Mouse (Mus musculus): ENCODE results near the gene Kcnmb4.

Kcnmb4 gene

DNA sequence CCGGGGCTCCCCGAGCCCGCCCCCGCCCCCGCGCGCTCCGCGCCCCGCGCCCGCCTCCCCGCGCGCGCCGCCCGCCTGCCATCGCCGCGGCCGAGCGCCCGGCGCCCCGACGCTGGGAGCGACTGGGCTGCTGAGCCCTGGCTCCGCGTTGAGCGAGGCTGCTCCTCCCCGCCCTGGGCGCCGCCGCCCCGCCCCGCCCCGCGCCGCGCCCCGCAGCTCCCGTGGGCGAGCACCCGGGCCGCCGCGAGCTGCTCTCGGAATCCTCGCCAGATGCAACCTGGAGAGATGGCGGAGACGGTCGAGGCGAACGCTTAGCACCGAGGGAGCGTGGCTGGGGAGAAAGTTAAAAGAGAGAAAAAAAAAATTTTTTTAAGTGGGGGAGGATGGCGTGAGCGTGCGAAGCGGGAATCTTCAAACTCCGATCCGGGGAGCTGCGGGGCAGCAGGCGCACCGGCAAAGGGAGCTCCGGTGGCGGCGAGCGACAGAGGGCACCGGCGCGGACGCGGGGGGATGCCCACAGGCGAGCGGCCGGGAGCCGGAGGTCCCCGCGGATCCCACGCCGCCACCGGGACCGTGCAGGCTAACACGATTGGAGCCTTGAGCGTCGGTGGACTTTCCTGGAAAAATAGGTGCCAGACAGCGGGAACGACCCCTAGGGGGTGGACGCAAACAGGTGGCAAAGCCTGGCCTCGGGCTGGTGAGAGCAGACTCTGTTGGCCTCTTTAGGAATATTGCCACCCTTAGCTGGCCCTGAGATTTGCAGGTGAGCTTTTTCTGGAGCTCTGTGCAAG lies at the start of gene Kcnmb4:
Gene Kcnmb4 (minus strand): TSS at position 120 of the 791 bp plus-strand sequence.
- no peaks in the 10 kb centered on the region for H3K36me3 ChIP-seq (ENCODE audit: control insufficient read depth, insufficient read depth, low read length, poor library complexity, severe bottlenecking)
- H3K27me3 ChIP-seq (ENCODE audit: control insufficient read depth, insufficient read depth, low read length, poor library complexity, severe bottlenecking) = no peaks in the 10 kb centered on the region
- DNase-seq (ENCODE audit: low read depth, low spot score) = peak; percentile 49

DNA sequence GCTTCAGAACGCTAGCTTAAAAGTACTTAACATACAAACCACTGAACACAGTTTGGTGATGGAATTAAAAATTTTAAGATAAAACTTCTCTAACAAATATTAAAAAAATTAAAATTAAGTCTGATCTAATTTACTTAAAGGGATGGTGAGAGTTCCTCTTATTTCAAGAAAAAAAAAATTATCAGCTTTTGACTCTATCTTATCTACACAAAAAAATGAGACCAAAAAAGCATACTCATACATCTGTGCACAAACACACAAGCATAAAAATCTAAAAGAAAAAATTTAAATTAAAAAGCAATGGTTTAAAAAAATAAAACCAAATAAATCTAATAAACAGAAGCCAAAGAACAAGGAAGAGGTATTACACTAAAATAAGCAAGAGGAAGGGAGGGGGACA lies 45.9 kb upstream of the Kcnmb4 start:
- no peaks in the 10 kb centered on the region for H3K27me3 ChIP-seq (ENCODE audit: control insufficient read depth, insufficient read depth, low read length, poor library complexity, severe bottlenecking)
- H3K36me3 ChIP-seq (ENCODE audit: control insufficient read depth, insufficient read depth, low read length, poor library complexity, severe bottlenecking) = no peaks in the 10 kb centered on the region; the same call in 1 of the 2 replicates
- no peak for DNase-seq (ENCODE audit: low read depth, low spot score)

DNA sequence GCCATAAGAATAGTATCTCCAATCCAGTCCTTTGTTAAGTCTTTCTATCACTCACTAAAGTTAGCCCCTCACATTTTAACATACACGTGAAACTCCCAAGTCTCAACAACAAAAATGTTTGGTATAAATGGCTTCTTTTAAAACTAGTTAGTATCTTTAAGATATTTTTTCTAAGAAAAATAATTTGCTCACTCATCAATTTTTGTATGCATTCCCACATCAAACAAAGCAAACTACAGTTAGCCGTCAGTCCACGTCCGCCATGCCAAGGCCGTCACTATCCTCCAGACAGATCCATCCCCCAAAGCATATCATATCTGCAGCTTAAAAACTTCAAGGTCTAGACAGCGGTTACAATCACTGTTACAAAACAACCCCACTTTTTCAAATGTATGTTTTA lies 41.9 kb upstream of the Kcnmb4 start:
- no peaks in the 10 kb centered on the region for H3K27me3 ChIP-seq (ENCODE audit: control insufficient read depth, insufficient read depth, low read length, poor library complexity, severe bottlenecking)
- H3K36me3 ChIP-seq (ENCODE audit: control insufficient read depth, insufficient read depth, low read length, poor library complexity, severe bottlenecking) = no peaks in the 10 kb centered on the region; the same call in 1 of the 2 replicates
- DNase-seq (ENCODE audit: low read depth, low spot score) = no peak

DNA sequence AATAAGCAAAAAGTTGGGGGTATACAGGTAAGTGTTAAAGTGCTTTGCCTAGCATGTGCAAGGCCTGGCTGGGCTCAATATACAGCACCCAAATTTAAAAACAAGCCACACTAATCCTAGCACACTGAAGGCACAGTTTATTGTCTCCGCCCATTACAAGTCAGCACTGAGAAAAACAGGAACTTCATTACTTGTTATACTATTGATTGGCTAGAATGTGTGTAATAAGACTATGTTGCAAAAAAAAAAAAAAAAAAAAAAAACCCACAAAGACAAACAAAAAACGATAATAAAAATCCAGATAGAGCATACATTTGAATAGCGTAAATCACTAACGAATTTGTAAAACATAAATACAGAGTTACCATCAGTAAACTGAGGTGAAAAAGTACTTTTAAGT lies 41.5 kb upstream of the Kcnmb4 start:
- no peaks in the 10 kb centered on the region for H3K27me3 ChIP-seq (ENCODE audit: control insufficient read depth, insufficient read depth, low read length, poor library complexity, severe bottlenecking)
- H3K36me3 ChIP-seq (ENCODE audit: control insufficient read depth, insufficient read depth, low read length, poor library complexity, severe bottlenecking) = no peaks in the 10 kb centered on the region; the same call in 1 of the 2 replicates
- no peak for DNase-seq (ENCODE audit: low read depth, low spot score)

DNA sequence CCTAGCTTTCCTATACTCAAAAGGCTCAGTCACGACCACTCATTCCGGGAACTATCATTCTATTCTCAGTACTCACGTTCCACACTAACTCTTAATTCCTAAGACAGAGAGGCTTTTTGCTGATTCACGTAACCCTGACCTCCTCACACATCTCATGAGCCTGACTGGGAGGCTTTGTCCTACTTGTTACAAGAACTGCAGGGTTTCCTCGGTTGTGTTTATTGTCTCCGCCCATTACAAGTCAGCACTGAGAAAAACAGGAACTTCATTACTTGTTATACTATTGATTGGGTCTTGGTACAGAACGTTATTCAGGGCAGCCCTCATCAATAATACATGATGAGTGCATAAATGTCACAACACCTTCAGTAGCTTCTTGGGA lies 39.6 kb upstream of the Kcnmb4 start:
- H3K27me3 ChIP-seq (ENCODE audit: control insufficient read depth, insufficient read depth, low read length, poor library complexity, severe bottlenecking) = no peaks in the 10 kb centered on the region
- no peak for DNase-seq (ENCODE audit: low read depth, low spot score)
- no peaks in the 10 kb centered on the region for H3K36me3 ChIP-seq (ENCODE audit: control insufficient read depth, insufficient read depth, low read length, poor library complexity, severe bottlenecking)

DNA sequence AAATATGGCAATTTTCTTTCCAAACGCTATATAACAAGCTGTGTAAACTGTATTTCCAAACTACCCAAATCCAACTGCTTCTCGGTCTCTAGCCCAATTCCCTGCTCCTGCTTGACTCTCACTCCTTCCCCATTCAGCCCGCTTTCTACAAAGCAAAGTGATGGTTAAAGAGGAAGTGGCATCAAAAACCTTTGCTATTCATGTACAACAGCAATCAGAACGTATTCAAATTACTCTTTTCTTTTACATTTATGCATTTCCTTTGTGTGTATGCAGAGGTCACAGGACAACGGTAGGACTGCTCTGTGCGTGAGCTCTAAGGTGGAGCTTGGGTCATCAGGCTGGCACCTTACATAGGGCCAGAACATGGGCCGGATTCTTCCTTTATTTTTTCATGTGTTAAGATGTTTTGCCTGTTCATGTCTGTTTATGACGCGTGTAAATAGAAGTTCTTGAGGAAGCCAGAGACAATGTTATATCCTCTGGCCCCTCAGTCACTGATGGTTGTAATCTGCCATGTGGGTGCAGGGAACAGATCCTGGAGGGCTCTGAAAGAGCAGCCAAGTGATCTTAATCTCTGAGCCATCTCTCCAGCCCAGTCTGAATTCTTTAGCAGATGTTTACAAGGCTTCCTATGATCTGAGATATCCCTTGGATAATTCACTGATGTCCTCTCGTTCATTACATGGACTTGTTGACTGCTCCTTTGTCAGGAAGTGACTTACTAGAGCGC lies 39.0 kb upstream of the Kcnmb4 start:
- DNase-seq (ENCODE audit: low read depth, low spot score) = peak; percentile 27
- H3K27me3 ChIP-seq (ENCODE audit: control insufficient read depth, insufficient read depth, low read length, poor library complexity, severe bottlenecking) = no peaks in the 10 kb centered on the region
- no peaks in the 10 kb centered on the region for H3K36me3 ChIP-seq (ENCODE audit: control insufficient read depth, insufficient read depth, low read length, poor library complexity, severe bottlenecking)

DNA sequence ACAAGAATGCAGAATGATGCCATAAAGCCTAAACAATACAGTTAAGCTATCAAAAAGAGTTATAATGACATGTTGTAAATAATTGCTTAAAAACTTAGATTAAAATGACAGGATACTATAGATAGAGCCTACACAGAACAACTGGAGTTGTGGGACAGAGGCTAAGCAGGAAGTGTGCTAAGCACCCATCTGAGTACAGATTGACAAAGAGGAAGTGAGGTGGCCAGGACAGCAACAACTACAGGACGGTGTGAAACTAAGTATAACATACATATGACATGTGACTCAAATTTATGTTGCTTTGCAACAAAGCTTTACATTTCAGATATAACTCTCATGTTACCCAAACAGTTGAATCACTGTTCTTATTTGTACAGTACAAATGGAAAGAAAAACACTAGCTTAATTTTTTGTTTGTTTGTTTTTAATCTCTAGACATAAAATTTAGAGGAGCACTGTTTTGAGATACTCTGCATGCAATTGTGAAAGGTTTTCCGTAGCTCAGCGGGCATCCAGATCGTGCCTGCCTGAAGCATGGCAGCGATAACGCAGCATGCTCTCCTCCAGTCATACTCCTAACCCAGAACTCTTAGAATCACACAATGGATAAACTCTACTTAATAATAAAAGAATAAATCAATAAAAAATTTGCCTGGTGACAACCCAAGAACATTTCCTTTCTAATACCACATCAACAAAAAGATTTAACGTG lies 31.8 kb upstream of the Kcnmb4 start:
- peak; percentile 70 for DNase-seq (ENCODE audit: low read depth, low spot score)
- H3K36me3 ChIP-seq (ENCODE audit: control insufficient read depth, insufficient read depth, low read length, poor library complexity, severe bottlenecking) = no peaks in the 10 kb centered on the region
- no peaks in the 10 kb centered on the region for H3K27me3 ChIP-seq (ENCODE audit: control insufficient read depth, insufficient read depth, low read length, poor library complexity, severe bottlenecking)

DNA sequence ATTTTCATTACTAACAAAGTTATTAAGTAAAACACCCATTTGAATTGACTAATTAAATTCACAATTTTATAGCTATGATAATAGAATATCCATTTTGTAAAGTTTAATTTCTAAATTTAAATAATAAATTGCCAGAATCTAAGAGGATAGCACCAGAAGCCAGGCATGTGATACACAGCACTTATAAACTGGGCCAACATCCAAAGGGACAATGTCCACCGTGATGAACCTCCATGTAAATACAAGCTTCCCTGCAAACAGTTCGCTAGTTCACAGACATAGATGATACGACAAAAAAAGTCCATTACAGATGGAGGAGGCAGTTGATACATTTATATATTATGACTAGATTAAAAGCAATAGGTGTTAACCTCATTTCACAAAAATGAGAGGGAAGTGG lies 19.1 kb upstream of the Kcnmb4 start:
- DNase-seq (ENCODE audit: low read depth, low spot score) = no peak
- Histone ChIP-seq H3K36me3 (ENCODE audit: control insufficient read depth, insufficient read depth, low read length, poor library complexity, severe bottlenecking) (peaks cover 23% of the 10 kb centered on the region), H3K27me3 (ENCODE audit: control insufficient read depth, insufficient read depth, low read length, poor library complexity, severe bottlenecking) (no peaks in the 10 kb centered on the region)

DNA sequence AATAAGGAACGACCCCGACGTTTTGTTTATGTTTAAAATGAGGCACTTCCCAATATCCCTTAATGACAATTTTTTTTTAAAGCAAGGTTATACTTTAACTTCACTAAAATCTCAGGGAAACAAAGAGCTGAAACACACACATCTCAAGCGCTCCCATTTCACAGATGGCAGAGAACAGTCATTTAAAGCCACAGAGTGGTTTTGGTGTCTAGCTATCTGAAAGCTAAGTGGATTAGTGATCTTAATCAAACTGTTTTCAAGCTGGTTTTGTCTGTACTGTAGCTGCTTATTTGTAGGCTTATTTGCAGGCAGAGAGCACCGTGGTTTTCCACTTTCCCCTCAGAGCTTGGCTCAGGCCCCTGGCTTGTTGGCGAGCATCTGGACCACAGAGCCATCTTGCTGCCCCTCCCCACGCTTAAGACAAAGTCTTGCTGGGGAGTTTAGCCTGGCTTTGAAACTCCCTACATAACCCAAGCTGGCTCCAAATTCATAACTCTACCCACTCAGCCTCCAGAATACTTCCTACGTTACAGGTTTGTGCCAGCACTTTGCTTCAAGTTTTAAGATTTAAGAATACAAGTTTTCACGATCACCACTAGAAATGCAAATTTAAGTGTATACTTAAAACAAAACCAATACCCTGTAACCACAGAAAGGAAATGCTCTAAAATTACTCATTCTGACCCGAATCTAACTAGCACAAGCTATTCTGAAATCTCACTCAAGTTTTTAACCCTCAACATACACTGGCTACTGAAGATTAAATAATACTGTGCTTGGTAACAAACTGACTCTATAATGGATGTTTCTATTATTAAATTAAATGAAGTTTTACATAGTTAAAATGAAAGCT lies 13.4 kb upstream of the Kcnmb4 start:
- peak; percentile 37 for DNase-seq (ENCODE audit: low read depth, low spot score)
- H3K27me3 ChIP-seq (ENCODE audit: control insufficient read depth, insufficient read depth, low read length, poor library complexity, severe bottlenecking) = no peaks in the 10 kb centered on the region
- H3K36me3 ChIP-seq (ENCODE audit: control insufficient read depth, insufficient read depth, low read length, poor library complexity, severe bottlenecking) = peaks cover 8% of the 10 kb centered on the region; the same call in 1 of the 2 replicates

DNA sequence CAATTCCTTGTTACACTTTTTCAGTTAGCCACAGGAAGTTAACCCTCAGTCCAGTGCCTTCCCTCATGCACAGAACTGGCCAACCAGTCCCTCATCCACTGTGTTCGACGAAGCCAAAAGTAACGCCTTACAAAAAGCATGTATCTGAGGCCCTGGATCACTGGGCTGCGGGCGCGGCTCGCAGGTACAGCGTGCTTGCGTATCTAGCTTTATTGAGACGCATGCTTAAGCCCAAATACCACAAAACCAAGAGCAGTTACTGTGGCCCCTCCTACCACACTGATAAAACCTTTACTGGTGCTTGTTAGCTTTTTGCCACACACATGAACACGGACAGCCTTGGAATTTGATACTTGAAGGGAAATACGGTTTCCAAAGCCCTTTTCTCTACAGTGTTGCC lies 8.2 kb upstream of the Kcnmb4 start:
- no peak for DNase-seq (ENCODE audit: low read depth, low spot score)
- Histone ChIP-seq H3K27me3 (ENCODE audit: control insufficient read depth, insufficient read depth, low read length, poor library complexity, severe bottlenecking) (no peaks in the 10 kb centered on the region), H3K36me3 (ENCODE audit: control insufficient read depth, insufficient read depth, low read length, poor library complexity, severe bottlenecking) (0 out of 2 replicates have a peak, but pooled peaks cover 3% of the 10 kb centered on the region)

DNA sequence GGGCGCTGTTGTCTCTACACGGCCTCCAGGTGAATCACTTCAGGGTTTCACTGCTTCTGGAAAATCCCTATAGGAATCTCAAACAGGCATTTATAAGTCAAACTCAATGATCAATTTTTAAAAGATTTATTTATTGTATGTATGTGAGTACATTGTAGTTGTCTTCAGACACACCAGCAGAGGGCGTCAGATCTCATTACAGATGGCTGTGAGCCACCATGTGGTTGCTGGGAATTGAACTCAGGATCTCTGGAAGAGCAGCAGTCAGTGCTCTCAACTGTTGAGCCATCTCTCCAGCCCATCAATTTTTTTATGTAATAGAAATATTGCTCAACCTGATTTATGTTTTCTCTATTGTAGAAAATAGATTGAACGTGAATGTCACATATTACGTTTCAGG lies 7.3 kb upstream of the Kcnmb4 start:
- 0 out of 2 replicates have a peak, but pooled peaks cover 3% of the 10 kb centered on the region for H3K36me3 ChIP-seq (ENCODE audit: control insufficient read depth, insufficient read depth, low read length, poor library complexity, severe bottlenecking)
- H3K27me3 ChIP-seq (ENCODE audit: control insufficient read depth, insufficient read depth, low read length, poor library complexity, severe bottlenecking) = no peaks in the 10 kb centered on the region
- DNase-seq (ENCODE audit: low read depth, low spot score) = no peak

DNA sequence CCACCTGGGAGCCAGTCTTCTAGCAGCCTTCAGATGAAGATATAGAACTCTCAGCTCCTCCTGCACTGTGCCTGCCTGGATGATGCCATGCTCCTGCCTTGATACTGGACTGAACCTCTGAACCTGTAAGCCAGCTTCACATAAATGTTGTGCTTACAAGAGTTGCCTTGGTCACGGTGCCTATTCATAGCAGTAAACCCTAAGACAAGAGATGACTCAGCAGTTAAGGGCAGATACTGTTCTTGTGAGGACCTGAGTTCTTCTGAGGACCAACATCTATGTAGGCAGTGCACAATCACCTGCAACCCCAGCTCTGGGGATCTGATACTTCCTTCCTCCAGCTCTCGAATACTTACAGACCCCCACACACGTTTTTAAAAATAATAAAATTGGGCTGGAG lies 2.9 kb upstream of the Kcnmb4 start:
- no peak for DNase-seq (ENCODE audit: low read depth, low spot score)
- Histone ChIP-seq H3K36me3 (ENCODE audit: control insufficient read depth, insufficient read depth, low read length, poor library complexity, severe bottlenecking) (no peaks in the 10 kb centered on the region), H3K27me3 (ENCODE audit: control insufficient read depth, insufficient read depth, low read length, poor library complexity, severe bottlenecking) (no peaks in the 10 kb centered on the region)

DNA sequence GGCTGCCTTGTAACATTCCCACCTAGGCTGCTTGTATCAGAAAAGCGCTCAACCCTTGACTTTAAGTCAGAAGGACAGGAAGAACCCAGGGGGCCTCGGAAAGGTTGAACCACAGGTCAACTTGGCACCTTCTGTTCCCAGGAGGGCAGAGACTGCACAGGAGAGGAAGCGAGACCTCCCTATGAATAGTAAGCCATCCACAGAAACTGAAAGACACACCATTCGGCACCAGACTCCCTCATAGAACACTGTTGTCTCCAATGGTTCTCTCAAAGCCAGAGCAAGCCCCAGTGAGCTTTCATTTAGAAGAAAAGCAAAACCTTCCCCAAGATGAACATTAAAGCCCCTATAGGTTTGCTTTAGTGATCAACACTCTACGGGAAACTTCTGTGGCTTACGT lies 2.0 kb upstream of the Kcnmb4 start:
- Histone ChIP-seq H3K36me3 (ENCODE audit: control insufficient read depth, insufficient read depth, low read length, poor library complexity, severe bottlenecking) (no peaks in the 10 kb centered on the region), H3K27me3 (ENCODE audit: control insufficient read depth, insufficient read depth, low read length, poor library complexity, severe bottlenecking) (no peaks in the 10 kb centered on the region)
- peak; percentile 51 for DNase-seq (ENCODE audit: low read depth, low spot score)

DNA sequence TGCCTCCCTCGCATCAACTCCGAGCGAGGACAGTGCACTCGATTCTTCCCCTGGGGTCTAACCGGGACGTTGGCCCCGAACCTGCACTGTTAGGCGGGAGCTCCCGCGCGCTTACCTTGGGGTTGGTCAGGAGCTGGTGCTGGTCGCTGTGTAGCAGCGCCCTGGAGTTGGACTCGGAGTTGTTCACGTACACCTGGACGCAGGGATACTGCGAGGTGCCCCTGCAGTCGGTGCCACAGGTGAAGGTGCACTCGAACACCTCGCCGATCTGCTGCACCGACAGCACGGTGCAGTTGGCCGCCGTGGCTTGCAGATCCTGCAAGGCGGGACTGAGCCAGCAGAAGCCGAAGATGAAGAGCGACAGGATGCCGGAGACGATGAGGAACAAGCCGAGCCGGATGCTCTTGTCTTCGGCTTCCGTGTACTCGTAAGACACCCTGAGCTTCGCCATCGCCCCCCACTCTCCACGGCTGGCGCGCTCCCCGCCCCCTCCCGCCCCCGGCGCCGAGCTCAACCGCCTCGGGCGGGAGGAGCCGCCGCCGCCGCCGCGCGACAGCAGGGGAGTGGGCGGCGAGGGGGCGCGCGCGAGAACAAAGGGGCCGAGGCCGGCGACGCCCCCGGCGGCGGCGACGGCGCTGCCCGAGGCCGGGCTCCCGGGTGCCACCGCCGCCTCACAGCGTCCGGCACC lies 463 bp downstream of the Kcnmb4 start:
- DNase-seq (ENCODE audit: low read depth, low spot score) = peak; percentile 64
- H3K27me3 ChIP-seq (ENCODE audit: control insufficient read depth, insufficient read depth, low read length, poor library complexity, severe bottlenecking) = no peaks in the 10 kb centered on the region
- H3K36me3 ChIP-seq (ENCODE audit: control insufficient read depth, insufficient read depth, low read length, poor library complexity, severe bottlenecking) = no peaks in the 10 kb centered on the region
